In genomic region chr9:48655525-48656169, GRCm38 (mm10) we compare ENCODE assay signal across 20 mouse cellular contexts. TPM values are rescaled to one million over a fixed set of nuclear protein-coding genes. Genes with fewer than 3 reads are reported as not detected.
DNase-seq lines count a peak whose midpoint lies in the region; ATAC-seq and TF ChIP-seq lines count a peak whose summit lies in the region.
"Had no signal": no experiment of that assay in that cellular context is flagged by ENCODE, and none has a peak within 500 bp of the region (broad histone marks: within the 10 kb centered on the region; RNA-seq: fewer than 3 reads in every experiment).

No protein-coding gene starts in this region.

- no peak for DNase-seq in gastrocnemius, adult 2 months
- no peak for DNase-seq in gastrocnemius, postnatal 36 days
- DNase-seq in layer of hippocampus, adult 2 months (ENCODE audit: low spot score in 2 of 2): no peak
- no peak for DNase-seq in layer of hippocampus, postnatal 25 days (ENCODE audit: extremely low spot score in 1 of 2, low spot score in 1 of 2)
- peak; percentile 10 for DNase-seq in ES-CJ7 (ENCODE audit: low read depth, low spot score)
- DNase-seq in liver, embryonic 13.5 days: no peak
- no peak for DNase-seq in right cerebral cortex, postnatal 4 days
- DNase-seq in layer of hippocampus, postnatal 10 days (ENCODE audit: low spot score in 2 of 2): no peak
- DNase-seq: cerebellum, adult 9-10 months; kidney, postnatal 36 days; right cerebral cortex, postnatal 25 days had no signal

- TF ChIP-seq CTCF in gastrocnemius, adult 2 months (IDR thresholded peaks at IDR 0.05): no peak
- no peak for TF ChIP-seq CTCF in layer of hippocampus, adult 2 months (conservative IDR thresholded peaks at IDR 0.05)

- no peak overlapping the region for H3K4me3 ChIP-seq in gastrocnemius, adult 2 months
- H3K4me3 ChIP-seq in layer of hippocampus, adult 2 months: no peak overlapping the region
- H3K4me3 ChIP-seq in liver, embryonic 13.5 days (replicated peaks): no peak overlapping the region
- H3K4me3 ChIP-seq: embryonic facial prominence, embryonic 12.5 days; erythroblast, embryonic 14.5 days; heart, embryonic 12.5 days; limb, embryonic 13.5 days; lung, embryonic 15.5 days had no signal

- no peaks in the 10 kb centered on the region for H3K36me3 ChIP-seq in liver, embryonic 13.5 days
- H3K36me3 ChIP-seq: embryonic facial prominence, embryonic 12.5 days; heart, embryonic 12.5 days; limb, embryonic 13.5 days had no signal

- H3K9me3 ChIP-seq in liver, embryonic 13.5 days (replicated peaks): 0 out of 2 replicates have a peak, but pooled peaks cover 5% of the 10 kb centered on the region
- H3K9me3 ChIP-seq: embryonic facial prominence, embryonic 12.5 days; lung, embryonic 15.5 days had no signal

- H3K9ac ChIP-seq in liver, embryonic 13.5 days: no peak overlapping the region
- H3K9ac ChIP-seq: embryonic facial prominence, embryonic 12.5 days; heart, embryonic 12.5 days; limb, embryonic 13.5 days; lung, embryonic 15.5 days had no signal

- peaks cover 18% of the 10 kb centered on the region for H3K4me1 ChIP-seq in liver, embryonic 13.5 days (replicated peaks)
- H3K4me1 ChIP-seq: embryonic facial prominence, embryonic 12.5 days; limb, embryonic 13.5 days had no signal

- WGBS in liver, embryonic 13.5 days (ENCODE audit: insufficient replicate concordance): 17% methylated on average over 5 of the region's 5 CpGs

- ATAC-seq in liver, embryonic 13.5 days (ENCODE audit: low read depth): peak; percentile 76
- ATAC-seq: CD4-positive, CD25-positive, alpha-beta regulatory T cell, adult 4 months; forebrain, embryonic 14.5 days; midbrain, embryonic 16.5 days had no signal

- H3K27me3 ChIP-seq in liver, embryonic 13.5 days: no peaks in the 10 kb centered on the region

- H3K4me2 ChIP-seq in liver, embryonic 13.5 days: peak overlapping the region; percentile 39
- H3K4me2 ChIP-seq: embryonic facial prominence, embryonic 12.5 days; heart, embryonic 12.5 days; limb, embryonic 13.5 days; lung, embryonic 15.5 days had no signal

- intact Hi-C loops in gastrocnemius, adult 2 months (cut with DNase I): loop anchor here (5.0 kb wide), 1 partner anchor 42 kb away; no protein-coding TSS in a partner anchor
- intact Hi-C loops in gastrocnemius, postnatal 36 days (cut with DNase I): no loop called here

- H3K27ac ChIP-seq in gastrocnemius, adult 2 months: peak overlapping the region; percentile 58
- peak overlapping the region; percentile 43; the same call in 1 of the 2 replicates for H3K27ac ChIP-seq in layer of hippocampus, adult 2 months
- H3K27ac ChIP-seq in liver, embryonic 13.5 days: 0 out of 2 replicates have a peak overlapping the region, but pooled peaks have one; percentile 0
- H3K27ac ChIP-seq: embryonic facial prominence, embryonic 12.5 days; limb, embryonic 13.5 days; lung, embryonic 15.5 days had no signal

RNA-seq across cellular contexts. Expression of gene Nnmt, which starts 50.7 kb away (rescaled TPM):
- 1 to 10 TPM; 1.5 to 3.0 TPM for total RNA-seq in gastrocnemius, adult 2 months (2021)
- total RNA-seq in gastrocnemius, postnatal 36 days (2021): 1 to 10 TPM; 2.8 to 5.2 TPM
- total RNA-seq in layer of hippocampus, adult 2 months (2021): 1 to 10 TPM; 1.7 to 1.9 TPM
- 1 to 10 TPM; 1.2 to 1.6 TPM for total RNA-seq in layer of hippocampus, postnatal 25 days (2021)
- 0.35 and 0.58 TPM in 2 replicates for polyA plus RNA-seq in liver, embryonic 13.5 days (2015; fragmentation: Nextera tagmentation; extraction: Ambion mirVana)
- 1 to 10 TPM; 7.0 to 7.6 TPM for total RNA-seq in layer of hippocampus, postnatal 10 days (2021)
- total RNA-seq: neutrophil, adult 5-6 weeks had no signal
- polyA plus RNA-seq: CD4-positive, CD25-positive, alpha-beta regulatory T cell, adult 4 months; erythroblast, embryonic 14.5 days had no signal

Comparison
In these comparisons a context has a peak if more than half of its experiments do, and no peak if none do; other contexts are left out.
1. H3K27ac ChIP-seq: peak in every context shown above with its lines; median percentile 58 in gastrocnemius, adult 2 months; 43 in layer of hippocampus, adult 2 months; 0 in liver, embryonic 13.5 days.